Mouse (Mus musculus): ENCODE measurements around the gene Ear10. TPM values are rescaled to one million over a fixed set of nuclear protein-coding genes. Genes with fewer than 3 reads are reported as not detected.
"Not testable (repeated sequence)": the region's sequence is repeated elsewhere in the genome, so short reads cannot be mapped to it uniquely, and the experiment has no call there.

Ear10 gene
- polyA plus RNA-seq, 1 experiment from 2014 or later: not detected

DNA sequence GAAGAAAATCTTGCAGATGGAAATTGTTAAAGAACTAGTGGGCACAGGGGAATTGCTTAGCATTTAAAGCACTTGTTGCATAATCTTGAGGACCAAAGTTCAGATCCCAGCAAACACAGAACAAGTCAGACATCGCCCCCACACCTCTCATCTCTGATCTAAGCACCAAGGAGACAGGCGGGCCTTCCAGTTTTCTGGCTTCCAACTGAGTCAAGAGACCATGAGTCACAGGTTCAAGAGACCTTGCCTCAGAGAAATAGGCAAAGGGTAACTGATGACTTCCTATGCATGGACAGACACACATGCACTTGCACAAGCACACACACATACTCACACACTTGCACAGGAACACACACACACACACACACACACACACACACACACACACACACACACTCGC lies 24.8 kb downstream of the Ear10 start:
- not testable (repeated sequence) for H3K9ac ChIP-seq (replicated peaks; ENCODE audit: low read depth, low read length); H3K9me3 ChIP-seq (ENCODE audit: control insufficient read depth, low read length); H3K36me3 ChIP-seq (ENCODE audit: control insufficient read depth, insufficient read depth, low read length); ATAC-seq (ENCODE audit: low read depth); H3K4me1 ChIP-seq (ENCODE audit: control insufficient read depth, insufficient read depth, low read length); H3K4me3 ChIP-seq (ENCODE audit: low read depth, low read length); H3K4me2 ChIP-seq (ENCODE audit: low read depth, low read length); H3K27ac ChIP-seq (ENCODE audit: low read depth, low read length); H3K27me3 ChIP-seq (ENCODE audit: control insufficient read depth, insufficient read depth, low read length)
- WGBS: 91% methylated on average over 3 of the region's 3 CpGs

DNA sequence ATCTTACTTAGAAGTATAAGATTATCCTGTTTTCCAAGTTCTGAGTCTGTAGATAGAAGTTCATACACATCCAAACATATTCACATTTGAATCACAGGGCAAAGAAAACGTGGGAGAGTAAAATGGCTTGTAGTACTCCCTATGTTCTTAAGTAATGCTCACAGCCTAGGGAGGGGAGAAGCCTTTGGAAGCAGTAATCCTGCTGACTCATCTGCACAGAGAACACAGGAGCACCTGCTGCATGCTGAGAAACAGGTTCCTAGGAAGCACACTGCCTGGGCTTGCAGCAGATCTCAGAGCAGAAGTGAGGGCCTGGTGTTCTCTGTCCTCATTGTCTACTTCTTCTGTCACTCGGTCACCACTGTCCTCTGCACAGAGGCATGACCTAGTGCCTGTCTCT lies 28.0 kb downstream of the Ear10 start:
- WGBS: 44% methylated on average over 1 of the region's 2 CpGs

DNA sequence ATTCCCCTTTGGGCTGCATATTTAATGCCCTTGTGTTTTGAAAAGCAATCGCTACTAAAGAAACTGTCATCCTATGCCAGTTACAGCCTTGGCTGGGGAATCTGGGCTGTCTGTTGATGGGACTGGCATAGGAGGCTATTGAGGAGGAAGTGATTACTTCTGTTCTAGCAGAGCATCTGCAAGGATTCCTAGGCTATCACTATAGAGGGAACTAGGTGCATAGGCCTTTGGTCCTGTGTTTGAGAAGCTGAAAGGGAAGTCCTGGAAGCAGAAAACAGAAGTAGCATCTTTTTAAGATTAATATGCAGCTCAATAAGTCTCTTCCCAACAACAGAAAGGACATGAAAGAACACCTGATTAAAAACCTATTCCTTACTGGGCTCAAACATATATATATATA lies 32.1 kb downstream of the Ear10 start:
- WGBS: 100% methylated on average over 1 of the region's 1 CpGs
- H3K9me3 ChIP-seq (ENCODE audit: control insufficient read depth, low read length); H3K9ac ChIP-seq (replicated peaks; ENCODE audit: low read depth, low read length); H3K27ac ChIP-seq (ENCODE audit: low read depth, low read length); H3K27me3 ChIP-seq (ENCODE audit: control insufficient read depth, insufficient read depth, low read length); H3K4me1 ChIP-seq (ENCODE audit: control insufficient read depth, insufficient read depth, low read length); ATAC-seq (ENCODE audit: low read depth); H3K4me3 ChIP-seq (ENCODE audit: low read depth, low read length); H3K36me3 ChIP-seq (ENCODE audit: control insufficient read depth, insufficient read depth, low read length); H3K4me2 ChIP-seq (ENCODE audit: low read depth, low read length): not testable (repeated sequence)

More for the DNA sequence above, 28.0 kb downstream of the Ear10 start:
- not testable (repeated sequence) for ATAC-seq (ENCODE audit: low read depth); H3K4me2 ChIP-seq (ENCODE audit: low read depth, low read length); H3K27ac ChIP-seq (ENCODE audit: low read depth, low read length); H3K9me3 ChIP-seq (ENCODE audit: control insufficient read depth, low read length); H3K36me3 ChIP-seq (ENCODE audit: control insufficient read depth, insufficient read depth, low read length); H3K9ac ChIP-seq (replicated peaks; ENCODE audit: low read depth, low read length); H3K4me1 ChIP-seq (ENCODE audit: control insufficient read depth, insufficient read depth, low read length); H3K27me3 ChIP-seq (ENCODE audit: control insufficient read depth, insufficient read depth, low read length); H3K4me3 ChIP-seq (ENCODE audit: low read depth, low read length)

DNA sequence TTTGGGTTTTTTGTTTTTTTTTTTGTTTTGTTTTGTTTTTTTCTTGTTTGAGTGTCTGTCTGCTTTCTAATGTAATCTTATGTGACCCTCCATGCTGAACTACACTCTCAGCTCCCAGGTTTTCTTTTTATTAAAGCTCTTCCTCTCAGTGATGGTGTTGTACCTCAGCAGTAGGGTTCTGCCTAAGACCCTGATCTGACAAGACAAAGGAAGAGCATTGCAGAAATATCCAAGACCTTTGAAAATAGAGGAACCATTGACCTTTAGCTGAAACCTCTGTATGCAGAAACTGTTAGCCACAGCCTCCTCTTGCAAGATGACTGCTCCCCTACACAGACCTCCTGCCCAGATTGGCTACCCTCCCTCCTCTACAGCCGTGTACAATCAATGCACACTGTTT lies 37.1 kb downstream of the Ear10 start:
- H3K36me3 ChIP-seq (ENCODE audit: control insufficient read depth, insufficient read depth, low read length); H3K4me2 ChIP-seq (ENCODE audit: low read depth, low read length); H3K27me3 ChIP-seq (ENCODE audit: control insufficient read depth, insufficient read depth, low read length); ATAC-seq (ENCODE audit: low read depth); H3K27ac ChIP-seq (ENCODE audit: low read depth, low read length); H3K4me1 ChIP-seq (ENCODE audit: control insufficient read depth, insufficient read depth, low read length); H3K9ac ChIP-seq (replicated peaks; ENCODE audit: low read depth, low read length); H3K4me3 ChIP-seq (ENCODE audit: low read depth, low read length); H3K9me3 ChIP-seq (ENCODE audit: control insufficient read depth, low read length): not testable (repeated sequence)
- WGBS: 68% methylated on average over 1 of the region's 1 CpGs

DNA sequence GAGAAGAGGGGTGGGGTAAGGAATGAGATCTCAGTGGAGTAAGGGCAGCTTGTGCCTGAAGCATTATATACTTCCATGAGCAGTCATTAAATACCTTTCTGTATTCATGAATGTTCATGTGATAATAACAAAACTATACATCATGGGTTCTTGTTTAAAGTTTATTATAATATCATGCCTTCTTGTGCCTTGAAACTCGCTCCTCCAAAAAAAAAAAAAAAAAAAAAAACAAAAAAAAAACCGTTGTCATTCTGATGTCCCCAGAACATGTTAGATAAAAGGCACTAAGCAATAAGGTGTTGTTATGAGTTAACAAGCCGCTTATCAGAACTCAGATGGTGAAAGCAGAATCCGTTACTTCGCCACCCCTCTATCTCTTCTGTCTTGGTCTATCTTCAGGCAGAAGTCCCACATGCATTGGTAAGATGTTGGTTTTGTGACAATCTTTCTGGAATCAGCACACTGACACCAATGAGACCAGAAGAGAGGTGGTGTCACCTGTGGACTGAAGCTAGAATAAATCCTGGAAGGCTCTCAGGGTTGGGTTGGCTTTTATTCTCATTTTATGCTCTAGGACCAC lies 43.3 kb downstream of the Ear10 start:
- not testable (repeated sequence) for H3K27ac ChIP-seq (ENCODE audit: low read depth, low read length); H3K27me3 ChIP-seq (ENCODE audit: control insufficient read depth, insufficient read depth, low read length); H3K4me3 ChIP-seq (ENCODE audit: low read depth, low read length); H3K9me3 ChIP-seq (ENCODE audit: control insufficient read depth, low read length); H3K4me2 ChIP-seq (ENCODE audit: low read depth, low read length); H3K9ac ChIP-seq (replicated peaks; ENCODE audit: low read depth, low read length); H3K4me1 ChIP-seq (ENCODE audit: control insufficient read depth, insufficient read depth, low read length); ATAC-seq (ENCODE audit: low read depth); H3K36me3 ChIP-seq (ENCODE audit: control insufficient read depth, insufficient read depth, low read length)
- 89% methylated on average over 5 of the region's 5 CpGs for WGBS

DNA sequence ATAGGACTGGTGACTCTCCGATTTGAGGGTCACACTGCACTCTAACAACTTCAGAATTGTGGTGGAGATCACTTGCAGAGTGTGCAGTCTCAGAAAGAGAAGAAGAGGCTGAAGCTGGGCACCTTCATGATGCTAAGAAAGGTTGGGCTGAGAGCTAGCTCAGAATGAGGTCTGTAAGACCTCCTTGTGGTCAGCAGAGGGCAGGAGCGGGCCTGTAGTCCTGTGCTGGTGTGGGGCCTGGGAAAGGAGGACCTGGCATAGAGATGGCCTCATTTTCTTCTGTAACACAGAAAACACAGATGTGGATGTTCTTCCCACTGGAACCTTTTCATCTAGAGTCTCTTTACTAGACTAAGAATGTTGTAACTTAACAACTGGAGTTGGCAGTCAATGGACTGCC lies 45.6 kb downstream of the Ear10 start:
- not testable (repeated sequence) for H3K27me3 ChIP-seq (ENCODE audit: control insufficient read depth, insufficient read depth, low read length); H3K4me3 ChIP-seq (ENCODE audit: low read depth, low read length); H3K4me2 ChIP-seq (ENCODE audit: low read depth, low read length); H3K4me1 ChIP-seq (ENCODE audit: control insufficient read depth, insufficient read depth, low read length); H3K9me3 ChIP-seq (ENCODE audit: control insufficient read depth, low read length); H3K27ac ChIP-seq (ENCODE audit: low read depth, low read length); H3K9ac ChIP-seq (replicated peaks; ENCODE audit: low read depth, low read length); ATAC-seq (ENCODE audit: low read depth); H3K36me3 ChIP-seq (ENCODE audit: control insufficient read depth, insufficient read depth, low read length)
- 63% methylated on average over 1 of the region's 2 CpGs for WGBS

DNA sequence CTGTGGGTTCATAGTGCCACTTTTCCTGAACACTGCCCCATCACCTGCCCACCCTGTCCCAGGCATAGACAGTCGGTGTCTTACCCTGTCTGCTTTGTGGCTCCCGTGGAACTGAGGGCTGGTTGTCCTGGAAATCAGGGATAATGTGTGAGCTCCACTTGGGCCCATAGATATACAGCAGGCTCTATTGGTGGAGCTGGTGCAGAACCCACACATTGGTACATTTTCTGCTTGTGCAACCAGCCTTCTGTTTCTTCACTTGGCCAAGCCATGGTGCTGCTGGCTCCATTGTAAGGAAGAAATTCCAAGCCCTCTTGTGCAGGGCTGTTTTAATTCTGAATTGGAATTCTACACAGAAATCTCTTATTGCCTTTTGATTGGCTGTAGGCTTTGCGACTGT lies 47.9 kb downstream of the Ear10 start, which contains the start of gene Ear1:
TSS of gene Ear1 (minus strand) at position 101 of the 400 bp plus-strand sequence.
- 85% methylated on average over 2 of the region's 3 CpGs for WGBS
- not testable (repeated sequence) for H3K4me3 ChIP-seq (ENCODE audit: low read depth, low read length)

DNA sequence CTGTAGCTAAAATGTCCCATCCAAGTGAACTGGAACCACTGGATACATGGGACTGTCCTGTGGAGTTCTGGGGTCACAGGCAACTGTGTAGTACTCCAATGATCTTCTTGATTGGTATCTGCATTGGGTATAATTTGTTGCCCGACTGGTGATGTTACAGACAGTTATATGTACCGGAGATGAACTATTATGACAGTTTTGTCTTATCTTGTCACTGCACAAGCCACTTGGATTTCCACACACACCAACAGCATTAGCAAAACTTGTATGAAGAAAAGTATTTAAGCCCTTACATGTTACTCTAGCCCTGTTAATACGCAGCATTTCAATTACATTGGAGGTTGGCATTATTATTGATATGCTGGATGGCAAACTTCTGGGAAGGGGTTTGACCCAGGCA lies 48.5 kb downstream of the Ear10 start:
- H3K4me1 ChIP-seq (ENCODE audit: control insufficient read depth, insufficient read depth, low read length); H3K27ac ChIP-seq (ENCODE audit: low read depth, low read length); H3K4me3 ChIP-seq (ENCODE audit: low read depth, low read length); H3K4me2 ChIP-seq (ENCODE audit: low read depth, low read length); H3K9ac ChIP-seq (replicated peaks; ENCODE audit: low read depth, low read length); H3K36me3 ChIP-seq (ENCODE audit: control insufficient read depth, insufficient read depth, low read length); ATAC-seq (ENCODE audit: low read depth); H3K27me3 ChIP-seq (ENCODE audit: control insufficient read depth, insufficient read depth, low read length); H3K9me3 ChIP-seq (ENCODE audit: control insufficient read depth, low read length): not testable (repeated sequence)
- 93% methylated on average over 3 of the region's 3 CpGs for WGBS

More for the DNA sequence above, 47.9 kb downstream of the Ear10 start, which contains the start of gene Ear1:
- H3K27ac ChIP-seq (ENCODE audit: low read depth, low read length); H3K27me3 ChIP-seq (ENCODE audit: control insufficient read depth, insufficient read depth, low read length); H3K36me3 ChIP-seq (ENCODE audit: control insufficient read depth, insufficient read depth, low read length); H3K9me3 ChIP-seq (ENCODE audit: control insufficient read depth, low read length); ATAC-seq (ENCODE audit: low read depth); H3K4me1 ChIP-seq (ENCODE audit: control insufficient read depth, insufficient read depth, low read length); H3K4me2 ChIP-seq (ENCODE audit: low read depth, low read length); H3K9ac ChIP-seq (replicated peaks; ENCODE audit: low read depth, low read length): not testable (repeated sequence)
